ENCODE assay signal across 8 mouse cellular contexts in the genomic region with DNA sequence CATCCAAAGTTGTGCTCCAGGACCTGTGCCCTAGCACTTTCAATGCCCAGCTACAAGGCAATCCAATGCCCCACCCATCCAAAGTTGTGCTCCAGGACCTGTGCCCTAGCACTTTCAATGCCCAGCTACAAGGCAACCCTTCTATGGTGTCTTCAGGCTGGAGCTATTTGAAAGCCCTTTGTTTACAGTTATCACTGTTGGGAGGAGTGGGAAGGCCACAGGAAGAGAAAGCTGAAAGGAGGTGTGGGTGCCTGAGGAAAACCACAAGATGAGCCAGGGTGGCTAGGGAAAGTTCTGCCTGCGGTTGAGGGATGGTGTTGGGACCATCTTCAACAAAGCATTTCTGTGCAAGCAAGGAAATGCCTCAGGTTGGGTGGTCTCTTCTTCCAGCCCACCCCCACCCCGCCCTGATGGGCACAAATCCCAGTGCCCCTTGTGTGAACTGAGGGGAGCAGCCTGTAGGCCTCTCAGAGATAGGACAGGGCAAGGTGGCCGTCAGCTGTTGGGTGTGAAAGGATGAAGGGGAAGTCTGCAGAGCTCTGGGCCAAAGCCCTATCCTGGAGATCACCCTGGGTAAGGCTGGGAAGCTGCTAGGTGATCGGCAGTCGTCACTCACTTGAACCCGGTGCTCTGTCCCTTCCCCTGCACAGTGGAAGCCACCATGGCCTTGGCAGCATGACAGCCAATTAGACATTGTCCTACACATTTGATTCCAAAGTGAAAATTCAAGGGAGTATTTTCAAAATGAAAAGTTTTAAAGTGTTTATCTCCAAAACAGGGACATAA. TPM values are rescaled to one million over a fixed set of nuclear protein-coding genes. Genes with fewer than 3 reads are reported as not detected.
A peak's percentile ranks its signal among the peaks of the same experiment; 100 is the strongest.
DNase-seq lines count a peak whose midpoint lies in the region; ATAC-seq and TF ChIP-seq lines count a peak whose summit lies in the region.

No protein-coding gene starts in this region.

- no peak for ATAC-seq in lung, postnatal 0 days
- no peak for ATAC-seq in limb, embryonic 12.5 days (ENCODE audit: insufficient number of reproducible peaks, insufficient read depth, low FRiP score, low TSS enrichment, low read depth)
- no peak for ATAC-seq in stomach, embryonic 15.5 days (ENCODE audit: insufficient read depth, low FRiP score, low read depth)

- TF ChIP-seq POLR2A in lung, adult 2 months (IDR thresholded peaks at IDR 0.05; ENCODE audit: borderline replicate concordance, extremely low read depth, low read depth, low read length), result no peak

- TF ChIP-seq CTCF in lung, postnatal 0 days (IDR thresholded peaks at IDR 0.05), result no peak
- TF ChIP-seq CTCF in lung, adult 2 months (IDR thresholded peaks at IDR 0.05; ENCODE audit: insufficient read depth, low read length), result no peak

- H3K27me3 ChIP-seq in lung, postnatal 0 days (replicated peaks; ENCODE audit: insufficient read depth, low read length), result no peaks in the 10 kb centered on the region
- peaks cover 16% of the 10 kb centered on the region; the same call in 1 of the 2 replicates for H3K27me3 ChIP-seq in forebrain, embryonic 10.5 days (ENCODE audit: poor library complexity, severe bottlenecking)
- no peaks in the 10 kb centered on the region for H3K27me3 ChIP-seq in limb, embryonic 12.5 days
- no peaks in the 10 kb centered on the region for H3K27me3 ChIP-seq in stomach, embryonic 15.5 days (replicated peaks)

- peak overlapping the region; percentile 82 for H3K4me3 ChIP-seq in lung, postnatal 0 days (ENCODE audit: low read depth, low read length)
- no peak overlapping the region for H3K4me3 ChIP-seq in lung, adult 2 months (replicated peaks; ENCODE audit: extremely low read depth, low read depth, low read length)
- H3K4me3 ChIP-seq in forebrain, embryonic 10.5 days, result peak overlapping the region; percentile 70
- H3K4me3 ChIP-seq in limb, embryonic 12.5 days (replicated peaks), result peak overlapping the region; percentile 79; the same call in 1 of the 2 replicates
- H3K4me3 ChIP-seq in stomach, embryonic 15.5 days (replicated peaks), result peak overlapping the region; percentile 90; the same call in 1 of the 2 replicates

- H3K4me2 ChIP-seq in lung, postnatal 0 days (replicated peaks; ENCODE audit: low read depth, low read length), result peak overlapping the region; percentile 88; the same call in 1 of the 2 replicates
- peak overlapping the region; percentile 71 for H3K4me2 ChIP-seq in limb, embryonic 12.5 days
- peak overlapping the region; percentile 87 for H3K4me2 ChIP-seq in stomach, embryonic 15.5 days

- DNase-seq in lung, postnatal 0 days (ENCODE audit: low spot score), result no peak
- no peak for DNase-seq in lung, adult 2 months
- DNase-seq in forebrain, embryonic 10.5 days (ENCODE audit: extremely low spot score, low spot score), result no peak
- DNase-seq in left cerebral cortex, adult 8-10 months (ENCODE audit: low spot score in 2 of 2), result no peak
- no peak for DNase-seq in right cerebral cortex, postnatal 14 days
- no peak for DNase-seq in embryo, embryonic 10.5 days (ENCODE audit: low spot score)

- TF ChIP-seq EP300 in lung, postnatal 0 days (IDR thresholded peaks at IDR 0.05), result no peak

- no peaks in the 10 kb centered on the region for H3K36me3 ChIP-seq in lung, postnatal 0 days (ENCODE audit: insufficient read depth, low read length)
- no peaks in the 10 kb centered on the region for H3K36me3 ChIP-seq in forebrain, embryonic 10.5 days (replicated peaks)
- H3K36me3 ChIP-seq in limb, embryonic 12.5 days, result no peaks in the 10 kb centered on the region
- H3K36me3 ChIP-seq in stomach, embryonic 15.5 days, result no peaks in the 10 kb centered on the region

- H3K4me1 ChIP-seq in lung, postnatal 0 days (ENCODE audit: insufficient read depth, low read depth, low read length), result no peaks in the 10 kb centered on the region; the same call in 1 of the 2 replicates
- H3K4me1 ChIP-seq in lung, adult 2 months (ENCODE audit: control insufficient read depth, insufficient read depth, low read length), result peaks cover 4% of the 10 kb centered on the region; the same call in 1 of the 2 replicates
- peaks cover 35% of the 10 kb centered on the region for H3K4me1 ChIP-seq in forebrain, embryonic 10.5 days
- peaks cover 16% of the 10 kb centered on the region for H3K4me1 ChIP-seq in limb, embryonic 12.5 days (replicated peaks)
- peaks cover 10% of the 10 kb centered on the region; the same call in 1 of the 2 replicates for H3K4me1 ChIP-seq in stomach, embryonic 15.5 days

- H3K27ac ChIP-seq in lung, postnatal 0 days (ENCODE audit: low read length), result no peak overlapping the region
- H3K27ac ChIP-seq in forebrain, embryonic 10.5 days, result no peak overlapping the region
- H3K27ac ChIP-seq in limb, embryonic 12.5 days, result no peak overlapping the region
- H3K27ac ChIP-seq in stomach, embryonic 15.5 days, result no peak overlapping the region

- WGBS in lung, postnatal 0 days, result 67% methylated on average over 6 of the region's 6 CpGs
- 70% methylated on average over 6 of the region's 6 CpGs for WGBS in lung, adult 2 months
- WGBS in forebrain, embryonic 10.5 days, result 85% methylated on average over 6 of the region's 6 CpGs
- 81% methylated on average over 6 of the region's 6 CpGs for WGBS in limb, embryonic 12.5 days
- 80% methylated on average over 6 of the region's 6 CpGs for WGBS in stomach, embryonic 15.5 days

- no peak overlapping the region for H3K9ac ChIP-seq in lung, postnatal 0 days (replicated peaks; ENCODE audit: low read depth)
- peak overlapping the region; percentile 75; the same call in 1 of the 2 replicates for H3K9ac ChIP-seq in limb, embryonic 12.5 days (replicated peaks)
- no peak overlapping the region for H3K9ac ChIP-seq in stomach, embryonic 15.5 days

- H3K9me3 ChIP-seq in lung, postnatal 0 days (ENCODE audit: low read length), result no peaks in the 10 kb centered on the region
- H3K9me3 ChIP-seq in forebrain, embryonic 10.5 days, result no peaks in the 10 kb centered on the region
- H3K9me3 ChIP-seq in limb, embryonic 12.5 days, result no peaks in the 10 kb centered on the region
- no peaks in the 10 kb centered on the region for H3K9me3 ChIP-seq in stomach, embryonic 15.5 days

RNA-seq across cellular contexts. Expression of a gene that starts 1.2 kb away (rescaled TPM):
- 5.7 and 6.1 TPM in 2 replicates for polyA plus RNA-seq in lung, postnatal 0 days (2015; fragmentation: Nextera tagmentation; extraction: Ambion mirVana)
- polyA plus RNA-seq in lung, adult 2 months (2012; rRNA removed), result 7.9 and 11.5 TPM in 2 replicates
- 3.7 and 3.9 TPM in 2 replicates for polyA plus RNA-seq in forebrain, embryonic 10.5 days (2016; fragmentation: Nextera tagmentation; extraction: Ambion mirVana)
- 3.6 and 4.7 TPM in 2 replicates for polyA plus RNA-seq in limb, embryonic 12.5 days (2016; fragmentation: Nextera tagmentation; extraction: Ambion mirVana)
- polyA plus RNA-seq in stomach, embryonic 15.5 days (2015; fragmentation: Nextera tagmentation; extraction: Ambion mirVana), result 3.7 and 4.2 TPM in 2 replicates
- 10 to 100 TPM; 11.9 to 14.0 (median 12.5) TPM for total RNA-seq in left cerebral cortex, adult 8-10 months (2022)

RNA-seq across cellular contexts. Expression of a gene that starts 1.5 kb away (rescaled TPM):
- 1.5 and 1.6 TPM in 2 replicates for polyA plus RNA-seq in lung, postnatal 0 days (2015; fragmentation: Nextera tagmentation; extraction: Ambion mirVana)
- polyA plus RNA-seq in lung, adult 2 months (2012; rRNA removed), result 5.3 and 9.2 TPM in 2 replicates
- 0.83 and 1.7 TPM in 2 replicates for polyA plus RNA-seq in forebrain, embryonic 10.5 days (2016; fragmentation: Nextera tagmentation; extraction: Ambion mirVana)
- polyA plus RNA-seq in limb, embryonic 12.5 days (2016; fragmentation: Nextera tagmentation; extraction: Ambion mirVana), result 2.8 and 2.9 TPM in 2 replicates
- polyA plus RNA-seq in stomach, embryonic 15.5 days (2015; fragmentation: Nextera tagmentation; extraction: Ambion mirVana), result 1.8 and 2.2 TPM in 2 replicates
- 10 to 100 TPM; 19.3 to 25.4 (median 22.6) TPM for total RNA-seq in left cerebral cortex, adult 8-10 months (2022)

RNA-seq across cellular contexts. Expression of a gene that starts 38.1 kb away (rescaled TPM):
- 11.0 TPM in 2 replicates for polyA plus RNA-seq in lung, postnatal 0 days (2015; fragmentation: Nextera tagmentation; extraction: Ambion mirVana)
- polyA plus RNA-seq in lung, adult 2 months (2012; rRNA removed), result 7.4 and 9.3 TPM in 2 replicates
- polyA plus RNA-seq in forebrain, embryonic 10.5 days (2016; fragmentation: Nextera tagmentation; extraction: Ambion mirVana), result 56.2 and 61.3 TPM in 2 replicates
- polyA plus RNA-seq in limb, embryonic 12.5 days (2016; fragmentation: Nextera tagmentation; extraction: Ambion mirVana), result 35.9 and 38.7 TPM in 2 replicates
- 46.2 and 46.9 TPM in 2 replicates for polyA plus RNA-seq in stomach, embryonic 15.5 days (2015; fragmentation: Nextera tagmentation; extraction: Ambion mirVana)
- 10 to 100 TPM in 2 of 4 experiments, 1 to 10 TPM in 2; 7.9 to 13.3 (median 11.2) TPM for total RNA-seq in left cerebral cortex, adult 8-10 months (2022)
